Mouse (Mus musculus): ENCODE measurements around the gene Prap1. TPM values are rescaled to one million over a fixed set of nuclear protein-coding genes. Genes with fewer than 3 reads are reported as not detected.
"Not testable (repeated sequence)": the region's sequence is repeated elsewhere in the genome, so short reads cannot be mapped to it uniquely, and the experiment has no call there.

The Prap1 gene
- total RNA-seq, 4 experiments from 2014 or later, result not detected

DNA sequence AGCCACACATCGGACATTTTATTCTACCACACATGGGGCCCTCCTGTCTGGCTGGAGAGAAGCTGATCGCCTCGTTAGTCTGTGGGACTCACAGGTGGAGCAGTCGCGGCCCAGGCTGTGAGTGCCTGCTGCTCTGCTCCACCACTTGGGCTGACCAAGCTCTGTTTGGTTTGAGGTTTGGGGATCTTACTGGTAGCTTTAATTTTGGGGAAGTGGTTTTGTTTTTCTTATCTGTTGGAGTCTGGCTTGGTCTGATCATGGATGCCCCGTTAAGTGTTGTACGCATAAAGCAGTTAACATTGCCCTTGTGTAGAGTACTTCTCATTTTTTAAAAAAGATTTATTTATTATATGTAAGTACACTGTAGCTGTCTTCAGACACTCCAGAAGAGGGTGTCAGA is 40.8 kb downstream of the Prap1 start:
- DNase-seq (ENCODE audit: low spot score), result not testable (repeated sequence)

DNA sequence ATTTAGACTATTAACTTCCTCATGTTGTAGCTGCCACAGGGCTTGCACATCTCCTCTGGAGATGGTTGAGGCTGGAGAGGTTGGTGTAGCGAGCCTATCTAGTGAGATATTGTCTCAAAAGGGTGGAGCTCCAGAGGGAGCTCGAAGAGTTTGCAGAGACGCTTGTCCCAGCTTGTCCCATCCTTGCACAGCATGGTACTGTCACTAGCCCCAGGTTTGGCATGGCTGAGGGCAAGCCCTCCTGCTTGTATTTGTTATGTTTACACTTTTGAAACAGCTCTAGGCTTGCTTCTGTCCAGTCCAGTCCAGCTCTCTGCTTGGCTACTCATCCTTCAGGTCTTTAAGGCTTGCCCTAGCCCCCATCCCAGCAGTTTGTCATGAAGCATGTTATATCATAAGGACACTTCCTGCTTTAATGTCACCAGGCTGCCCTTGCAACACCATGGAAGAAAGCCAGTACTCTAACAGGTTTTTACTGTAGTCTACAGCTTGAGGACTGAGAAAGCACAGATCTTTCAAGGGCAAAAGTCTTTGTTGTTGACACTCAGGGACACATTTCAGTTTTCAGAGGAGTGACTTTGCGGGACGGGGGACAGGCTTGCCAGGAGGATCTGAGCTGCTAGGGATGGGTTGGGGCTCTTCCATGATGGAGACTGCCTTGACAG is 42.0 kb downstream of the Prap1 start:
- DNase-seq (ENCODE audit: low spot score), result no peak

DNA sequence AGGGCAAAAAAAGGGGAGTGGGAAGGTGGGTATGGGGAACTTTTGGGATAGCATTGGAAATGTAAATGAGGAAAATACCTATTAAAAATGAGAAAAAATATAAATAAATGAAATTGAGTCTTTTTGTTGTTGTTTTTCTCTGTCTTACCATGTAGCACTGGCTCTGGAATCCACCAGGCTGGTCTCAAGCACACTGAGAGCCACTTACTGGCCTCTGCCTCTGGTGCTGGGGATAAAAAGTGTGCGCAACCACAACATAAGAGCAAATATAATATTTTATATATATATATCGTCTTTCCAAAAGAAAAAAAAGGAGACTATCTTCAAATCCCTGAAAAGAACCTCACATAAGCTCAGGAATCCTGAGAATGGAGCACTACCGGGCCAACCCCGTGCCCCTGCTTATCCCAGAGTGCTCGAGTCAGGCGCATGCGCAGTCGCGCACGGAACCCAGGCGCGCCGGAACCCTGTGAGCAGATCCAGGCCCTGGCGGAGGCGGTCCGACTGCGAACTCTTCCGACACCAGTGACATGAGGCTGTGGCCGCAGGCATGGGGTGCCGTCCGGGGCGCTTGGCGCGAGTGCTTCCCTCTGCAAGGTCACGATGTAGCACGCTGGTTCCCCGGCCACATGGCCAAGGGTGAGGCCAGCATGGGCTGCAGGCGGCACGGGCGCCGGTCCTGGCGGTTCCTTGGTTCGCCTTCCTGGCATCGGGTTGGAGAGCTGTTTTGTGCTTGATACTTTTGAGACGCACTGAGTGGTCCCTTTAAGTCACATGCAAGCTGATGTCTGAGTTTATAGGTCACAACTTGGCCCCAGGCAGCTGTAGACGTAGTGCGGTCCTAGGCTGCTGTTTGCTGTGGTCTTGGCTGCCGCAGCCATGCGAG is 44.2 kb downstream of the Prap1 start, which contains the start of gene Mtg1:
Gene Mtg1 (plus strand): TSS at position 430 of the 886 bp plus-strand sequence.
- peak; percentile 95 for DNase-seq (ENCODE audit: low spot score)

- no peak for DNase-seq (ENCODE audit: low spot score)
These were observed 44.8 kb downstream of the Prap1 start for GRCm38 (mm10) chr7:140138021-140138310.

GRCm38 (mm10) chr7:140141350-140141749 is 48.2 kb downstream of the Prap1 start:
- DNase-seq (ENCODE audit: low spot score), result peak; percentile 69

- no peak for DNase-seq (ENCODE audit: low spot score)
These were observed 51.4 kb downstream of the Prap1 start for GRCm38 (mm10) chr7:140144550-140144949.

Other genes with a start within 250 kb of the Prap1 start
- under 1 TPM in 1 of 4 experiments, not detected in 3; 0.06 TPM for gene Kndc1, start 198.7 kb upstream of the Prap1 start, total RNA-seq (2022)
- not detected for gene Utf1, start 149.6 kb upstream of the Prap1 start, total RNA-seq (2022)
- not detected for gene 6430531B16Rik, start 114.6 kb upstream of the Prap1 start, total RNA-seq (2022)
- 1 to 10 TPM in 2 of 4 experiments, under 1 TPM in 2; 0.25 to 1.8 (median 0.95) TPM for gene Adam8, start 100.8 kb upstream of the Prap1 start, total RNA-seq (2022)
- gene Zfp511, start 57.0 kb upstream of the Prap1 start, total RNA-seq (2022), result 10 to 100 TPM in 2 of 4 experiments, 1 to 10 TPM in 2; 7.7 to 11.8 (median 10.7) TPM
- 10 to 100 TPM; 32.6 to 37.0 (median 34.9) TPM for gene Tubgcp2, start 56.7 kb upstream of the Prap1 start, total RNA-seq (2022)
- not detected for gene Msx3, start 44.3 kb upstream of the Prap1 start, total RNA-seq (2022)
- under 1 TPM in 3 of 4 experiments, not detected in 1; 0.25 to 0.50 (median 0.30) TPM for gene Caly, start 10.8 kb upstream of the Prap1 start, total RNA-seq (2022)
- 10 to 100 TPM; 65.8 to 83.2 (median 76.9) TPM for gene Fuom, start 9.0 kb downstream of the Prap1 start, total RNA-seq (2022)
- 1 to 10 TPM; 2.2 to 4.0 (median 2.6) TPM for gene Paox, start 22.4 kb downstream of the Prap1 start, total RNA-seq (2022)
- gene Echs1, start 23.1 kb downstream of the Prap1 start, total RNA-seq (2022), result 100 to 1,000 TPM; 476 to 541 (median 510) TPM
- gene Mtg1, start 44.2 kb downstream of the Prap1 start, total RNA-seq (2022), result 10 to 100 TPM; 24.2 to 32.4 (median 29.3) TPM
- gene Sprn, start 61.5 kb downstream of the Prap1 start, total RNA-seq (2022), result 1 to 10 TPM in 1 of 4 experiments, under 1 TPM in 3; 0.23 to 1.2 (median 0.64) TPM
- not detected for gene Olfr522, start 71.4 kb downstream of the Prap1 start, total RNA-seq (2022)
- not detected for gene Olfr523, start 79.8 kb downstream of the Prap1 start, total RNA-seq (2022)
- gene Olfr524, start 112.6 kb downstream of the Prap1 start, total RNA-seq (2022), result not detected
- gene Cd163l1, start 124.9 kb downstream of the Prap1 start, total RNA-seq (2022), result not detected
- not detected for gene 5830411N06Rik, start 153.9 kb downstream of the Prap1 start, total RNA-seq (2022)
- not detected for gene Olfr525, start 227.5 kb downstream of the Prap1 start, total RNA-seq (2022)
- not detected for gene Olfr527, start 240.6 kb downstream of the Prap1 start, total RNA-seq (2022)

Measured in heart, adult 8-10 months (tissue).